Mouse (Mus musculus): Measurements from ENCODE around the gene Tnfrsf13b.

The Tnfrsf13b gene

DNA sequence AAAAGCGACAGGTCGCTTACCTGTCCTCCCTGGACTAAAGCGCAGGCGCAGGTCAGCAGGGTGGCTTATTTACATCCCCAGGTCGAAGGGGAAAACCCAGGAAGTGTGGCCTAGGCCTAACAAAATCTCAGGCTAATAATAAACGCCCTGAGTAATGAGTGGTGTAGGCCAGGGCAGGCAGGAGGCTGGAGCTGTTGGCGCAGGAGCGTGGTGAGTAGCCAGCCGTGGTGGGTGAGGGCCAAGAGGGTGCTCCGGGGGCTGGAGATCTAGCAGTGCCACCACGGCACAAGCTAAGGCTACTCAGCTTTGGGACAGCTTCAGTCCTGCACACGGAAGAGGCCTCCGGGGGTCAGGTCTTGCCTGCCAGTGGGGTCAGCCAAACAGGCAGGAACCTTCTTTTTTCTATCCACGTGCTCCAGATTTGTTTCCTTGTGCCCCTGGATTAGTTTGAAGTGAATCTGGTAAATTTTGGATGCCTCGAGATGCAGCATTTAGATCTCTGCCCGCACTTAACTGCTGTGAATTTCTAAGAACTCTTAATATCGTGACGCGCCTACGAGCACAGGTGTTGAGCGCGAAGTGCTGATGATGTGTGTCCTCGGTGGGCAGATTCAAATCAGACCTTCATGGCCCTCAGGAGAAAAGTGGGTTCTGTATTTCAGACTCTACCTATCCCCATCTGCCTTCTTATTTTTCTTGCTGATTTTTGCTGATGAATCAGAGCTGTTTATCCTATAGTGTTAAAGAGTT lies at the start of gene Tnfrsf13b:
Tnfrsf13b (plus strand) TSS at position 150 of the 750 bp plus-strand sequence.
- no peak for DNase-seq (ENCODE audit: low spot score in 2 of 2)

DNA sequence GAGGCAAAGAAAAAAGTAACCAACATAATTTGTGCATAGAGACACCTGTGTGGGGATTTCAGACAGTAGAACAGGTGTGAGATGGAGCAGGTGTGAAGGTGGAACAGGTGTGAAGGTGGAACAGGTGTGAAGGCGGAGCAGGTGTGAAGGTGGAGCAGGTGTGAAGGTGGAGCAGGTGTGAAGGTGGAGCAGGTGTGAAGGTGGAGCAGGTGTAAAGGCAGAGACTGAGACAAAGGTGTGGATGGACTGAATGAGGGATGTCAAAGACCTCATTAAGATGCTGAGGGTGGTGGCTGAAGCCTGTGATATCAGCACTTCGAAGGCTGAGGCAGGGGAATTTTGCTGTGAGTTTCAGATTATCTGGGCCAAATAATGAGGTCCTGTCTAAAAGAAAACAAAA lies 44.9 kb upstream of the Tnfrsf13b start:
- DNase-seq (ENCODE audit: low spot score in 2 of 2) = no peak

DNA sequence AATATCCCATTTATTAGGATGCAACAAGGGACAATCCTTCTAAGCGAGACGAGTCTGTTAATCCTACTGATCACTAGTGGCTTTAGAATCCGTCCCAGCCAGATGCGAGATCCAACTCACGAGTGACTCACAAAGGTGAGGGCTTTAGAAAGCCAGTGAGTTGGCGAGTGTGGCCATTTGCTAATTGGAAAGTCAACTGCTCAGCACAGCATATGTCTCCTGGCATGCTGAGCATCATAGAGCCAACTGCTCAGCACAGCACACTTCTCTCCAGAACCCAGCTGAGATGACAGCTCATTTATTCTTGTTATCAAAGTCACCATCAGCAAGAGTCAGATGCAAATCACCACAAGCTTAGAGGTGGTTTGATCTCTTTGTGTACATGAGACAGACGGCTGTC lies 36.4 kb upstream of the Tnfrsf13b start:
- no peak for DNase-seq (ENCODE audit: low spot score in 2 of 2)

DNA sequence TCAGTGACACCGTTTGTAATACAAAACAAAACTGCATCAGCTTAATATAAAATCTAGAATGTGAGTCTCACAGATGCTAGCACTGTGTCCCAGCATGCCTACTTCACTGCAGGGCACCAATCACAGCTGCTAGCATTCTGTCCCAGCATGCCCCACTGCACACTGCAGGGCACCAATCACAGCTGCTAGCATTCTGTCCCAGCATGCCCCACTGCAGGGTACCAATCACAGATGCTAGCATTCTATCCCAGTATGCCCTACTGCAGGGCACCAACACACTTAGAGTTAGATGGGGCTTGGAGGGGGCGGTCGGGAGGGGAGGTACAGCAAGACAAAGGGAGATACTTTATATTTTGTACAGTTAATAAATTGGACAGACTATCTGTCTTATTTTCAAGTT lies 35.4 kb upstream of the Tnfrsf13b start:
- DNase-seq (ENCODE audit: low spot score in 2 of 2) = no peak

DNA sequence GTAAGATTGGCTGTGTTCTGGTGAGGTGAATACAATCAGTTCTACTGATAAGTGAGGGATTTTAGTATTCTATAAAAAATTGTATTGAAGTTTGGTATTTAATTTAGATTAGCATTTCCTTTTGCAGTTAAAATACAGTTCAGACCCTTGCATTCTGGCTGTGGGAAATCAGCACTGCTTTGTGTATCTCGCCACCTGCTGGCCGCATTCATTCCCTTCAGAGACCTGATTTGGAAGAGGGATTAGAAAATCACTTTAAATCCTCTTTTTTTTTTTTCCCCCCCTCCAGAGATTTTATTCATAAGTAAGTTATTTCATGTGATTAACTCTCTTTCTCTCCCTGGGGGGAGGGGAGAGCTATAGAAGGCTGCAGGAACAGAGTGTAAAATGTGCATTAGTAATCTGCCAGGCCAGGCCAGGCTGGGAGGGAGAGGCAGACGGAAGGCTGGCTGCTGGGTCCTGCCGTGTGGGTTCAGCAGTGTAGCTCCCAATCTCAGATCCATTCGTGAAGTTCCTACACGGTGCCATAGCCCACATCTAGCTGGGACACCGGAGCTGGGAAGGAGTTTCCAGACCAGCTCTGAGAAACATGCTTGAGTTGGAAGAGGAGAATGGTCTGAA lies 34.8 kb upstream of the Tnfrsf13b start:
- DNase-seq (ENCODE audit: low spot score in 2 of 2) = peak; percentile 67 to 83

DNA sequence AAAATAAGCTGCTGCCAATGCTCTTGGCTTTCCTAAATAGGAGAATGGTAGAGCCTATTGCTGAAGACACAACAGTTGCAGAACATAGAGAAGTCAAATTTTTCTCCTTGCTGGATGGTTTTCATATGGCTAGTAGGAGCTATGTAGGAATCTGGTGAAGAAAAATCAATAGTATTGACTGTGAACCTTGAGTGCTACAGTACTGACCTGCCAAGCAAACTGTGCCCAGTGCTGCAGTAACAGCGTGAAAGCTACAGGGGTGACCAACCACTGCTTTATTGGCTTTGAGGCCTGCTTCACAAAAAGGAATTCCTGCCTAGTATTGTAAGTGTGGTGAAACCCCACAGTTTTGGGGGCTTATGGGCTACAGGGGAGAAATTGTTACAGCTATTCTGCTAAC lies 28.5 kb upstream of the Tnfrsf13b start:
- no peak for DNase-seq (ENCODE audit: low spot score in 2 of 2)

DNA sequence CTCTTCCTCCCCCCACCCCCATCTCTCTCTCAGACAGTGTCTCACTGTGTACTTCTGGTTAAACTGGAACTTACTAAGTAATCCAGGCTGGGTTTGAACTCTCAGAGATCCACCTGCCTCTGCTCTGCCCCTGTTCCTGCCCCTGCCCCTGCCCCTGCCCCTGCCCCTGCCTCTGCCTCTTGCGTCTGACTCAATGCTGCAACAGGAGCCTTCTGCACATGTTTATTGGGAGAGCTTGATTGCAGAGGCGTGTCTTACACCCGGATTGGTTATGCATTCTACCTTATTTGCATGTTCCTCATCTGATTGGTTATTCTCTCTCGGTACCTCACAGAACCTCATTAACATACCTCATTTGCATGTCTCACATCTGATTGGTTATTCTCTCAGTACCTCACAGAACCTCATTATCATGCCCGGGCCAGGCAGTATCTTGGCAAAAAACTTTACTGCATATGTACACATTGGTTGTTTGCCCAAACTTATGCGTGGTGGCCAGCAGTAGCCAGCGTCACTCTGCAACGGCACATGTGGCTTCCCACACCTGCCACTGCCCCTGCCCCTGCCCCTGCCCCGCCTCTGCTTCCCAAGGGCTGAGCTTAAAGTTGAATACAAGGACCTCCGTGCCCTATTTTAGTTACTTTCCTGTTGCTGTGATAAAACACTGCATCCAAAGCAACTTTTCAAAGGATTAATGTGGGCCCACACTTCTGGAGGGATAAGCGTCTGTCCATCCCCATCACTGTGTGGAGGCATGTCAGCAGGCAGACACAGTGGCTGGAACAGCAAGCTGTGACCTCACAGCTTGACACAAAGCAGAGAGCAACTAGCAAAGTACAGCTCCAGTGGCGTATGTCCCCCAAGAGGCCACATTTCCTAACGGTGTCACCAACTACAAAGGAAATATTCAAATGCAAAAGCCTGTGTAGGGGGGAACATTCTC lies 23.9 kb upstream of the Tnfrsf13b start:
- DNase-seq (ENCODE audit: low spot score in 2 of 2) = no peak

DNA sequence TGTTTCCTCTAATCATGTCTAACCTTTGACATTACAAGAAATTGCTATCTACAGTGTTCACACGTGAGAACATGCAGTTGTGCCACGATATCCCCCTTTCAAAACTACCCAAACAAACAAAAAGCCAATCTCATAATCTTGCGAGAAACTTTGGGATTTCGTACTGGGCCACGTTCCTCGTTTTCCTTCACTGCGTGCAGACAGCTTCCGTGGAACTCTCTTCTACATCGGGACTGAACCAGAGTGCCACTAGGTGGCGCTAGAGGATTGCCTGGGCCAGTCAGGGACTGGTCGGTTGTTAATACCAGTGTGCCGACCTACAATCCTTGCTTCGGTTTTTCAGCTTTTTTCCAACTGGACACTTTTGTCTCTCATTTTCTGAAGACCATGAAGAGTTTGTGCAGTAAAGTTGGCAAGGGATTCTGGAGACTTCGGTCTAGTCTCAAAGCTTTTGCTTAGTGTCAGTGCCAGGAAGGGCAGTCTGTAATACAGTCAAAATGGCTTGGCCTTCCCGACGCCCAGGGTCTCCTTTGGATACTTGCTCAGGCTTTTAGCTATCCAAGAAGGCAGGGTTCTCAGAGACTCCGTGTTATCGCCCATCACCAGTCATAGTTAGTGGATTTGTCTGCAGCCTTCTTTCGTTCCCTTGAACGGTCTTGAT lies 22.2 kb upstream of the Tnfrsf13b start:
- DNase-seq (ENCODE audit: low spot score in 2 of 2) = peak; percentile 83 to 88

DNA sequence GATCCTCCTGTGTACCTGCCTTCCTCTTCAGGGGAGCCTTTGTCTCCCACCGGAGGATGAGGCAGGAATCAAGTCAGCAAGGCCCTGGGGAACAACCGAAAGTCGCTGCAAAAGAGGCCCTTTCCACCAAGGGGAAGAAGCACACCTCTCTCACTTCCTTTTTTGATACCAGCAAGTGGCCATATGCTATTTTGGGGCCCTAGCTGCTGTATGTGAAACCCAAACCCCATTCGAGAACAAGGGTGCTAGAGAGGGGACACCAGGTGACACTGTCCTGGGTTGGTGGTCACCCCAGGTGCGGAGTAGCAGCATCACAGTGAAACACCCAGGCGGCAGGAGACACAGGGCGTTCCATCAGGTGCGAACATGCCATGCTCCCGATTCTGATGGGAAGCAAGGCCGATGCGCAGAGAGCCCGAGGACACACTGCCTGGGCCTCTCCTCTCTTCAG lies 17.6 kb upstream of the Tnfrsf13b start:
- no peak for DNase-seq (ENCODE audit: low spot score in 2 of 2)

DNA sequence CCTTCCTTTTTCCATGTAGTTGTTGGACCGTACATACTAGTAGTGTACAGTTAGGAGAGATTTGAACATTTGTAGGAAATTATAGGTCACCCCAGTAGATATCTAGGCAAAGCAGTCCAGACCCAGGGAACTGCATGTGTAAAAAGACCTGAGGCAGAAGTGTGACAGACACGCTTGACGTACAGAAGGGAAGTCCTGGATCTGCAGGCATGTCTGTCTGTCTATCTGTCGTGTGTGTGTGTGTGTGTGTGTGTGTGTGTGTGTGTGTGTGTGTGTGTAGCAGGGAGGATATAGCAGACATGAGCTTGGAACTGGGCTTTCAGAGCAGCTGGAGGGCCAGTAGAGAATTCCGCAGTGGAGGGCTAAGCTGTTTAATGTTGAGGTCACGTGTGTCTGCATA lies 16.8 kb upstream of the Tnfrsf13b start:
- no peak for DNase-seq (ENCODE audit: low spot score in 2 of 2)

DNA sequence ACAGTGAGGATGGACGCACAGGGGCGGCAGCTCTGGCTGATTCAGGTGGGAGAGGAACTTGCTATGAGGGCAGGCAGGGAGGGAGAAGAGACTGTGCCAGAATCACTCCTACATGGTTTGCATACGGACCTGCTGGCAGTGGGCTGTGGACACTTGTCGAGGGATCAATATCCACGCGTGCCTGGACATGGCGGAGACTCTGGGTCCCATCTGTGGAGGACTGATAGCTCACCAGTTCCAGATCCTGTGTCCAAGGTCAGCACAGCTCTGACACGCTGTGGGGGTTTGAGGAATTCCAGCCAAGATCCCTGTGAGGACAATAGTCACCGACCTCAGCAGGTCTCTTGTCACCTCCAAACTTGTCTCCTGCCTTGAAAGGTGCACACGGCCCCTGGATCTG lies 16.4 kb upstream of the Tnfrsf13b start:
- DNase-seq (ENCODE audit: low spot score in 2 of 2) = no peak

DNA sequence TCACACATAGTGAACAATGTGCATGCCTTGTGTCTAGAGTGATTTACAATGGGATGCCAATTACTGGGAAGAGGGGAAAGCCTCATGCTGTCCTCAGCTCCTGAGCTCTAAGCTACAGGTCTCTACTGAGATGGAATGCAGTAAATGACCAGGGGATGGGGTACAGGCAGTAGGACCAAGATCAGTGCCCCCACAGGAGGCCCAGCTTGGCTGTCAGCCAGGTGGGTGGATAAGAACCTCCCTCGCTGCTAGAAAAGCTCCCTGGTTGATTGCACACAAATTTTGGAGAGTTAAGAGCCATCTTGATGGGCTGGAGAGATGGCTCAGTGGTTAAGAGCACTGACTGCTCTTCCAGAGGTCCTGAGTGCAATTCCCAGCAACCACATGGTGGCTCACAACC lies 15.6 kb upstream of the Tnfrsf13b start:
- DNase-seq (ENCODE audit: low spot score in 2 of 2) = no peak

DNA sequence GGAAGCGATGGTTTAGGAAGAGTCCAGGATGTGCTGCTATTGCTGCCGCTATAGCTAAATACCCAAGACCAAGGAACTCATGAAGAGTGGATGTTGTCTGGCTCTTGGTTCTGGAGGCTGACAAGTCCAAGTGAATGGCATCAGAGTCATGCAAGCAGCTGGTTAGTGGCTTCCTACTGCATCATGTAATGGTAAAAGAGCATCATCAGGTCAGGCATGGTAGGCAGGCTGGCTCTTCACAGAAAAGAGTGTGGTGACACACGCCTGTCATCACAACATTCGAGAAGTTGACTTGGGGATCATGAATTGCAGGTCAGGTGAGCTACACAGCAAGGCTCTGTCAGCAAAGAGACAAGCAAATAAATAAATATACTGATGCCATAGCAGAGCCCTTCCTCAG lies 15.1 kb upstream of the Tnfrsf13b start:
- DNase-seq (ENCODE audit: low spot score in 2 of 2) = no peak

DNA sequence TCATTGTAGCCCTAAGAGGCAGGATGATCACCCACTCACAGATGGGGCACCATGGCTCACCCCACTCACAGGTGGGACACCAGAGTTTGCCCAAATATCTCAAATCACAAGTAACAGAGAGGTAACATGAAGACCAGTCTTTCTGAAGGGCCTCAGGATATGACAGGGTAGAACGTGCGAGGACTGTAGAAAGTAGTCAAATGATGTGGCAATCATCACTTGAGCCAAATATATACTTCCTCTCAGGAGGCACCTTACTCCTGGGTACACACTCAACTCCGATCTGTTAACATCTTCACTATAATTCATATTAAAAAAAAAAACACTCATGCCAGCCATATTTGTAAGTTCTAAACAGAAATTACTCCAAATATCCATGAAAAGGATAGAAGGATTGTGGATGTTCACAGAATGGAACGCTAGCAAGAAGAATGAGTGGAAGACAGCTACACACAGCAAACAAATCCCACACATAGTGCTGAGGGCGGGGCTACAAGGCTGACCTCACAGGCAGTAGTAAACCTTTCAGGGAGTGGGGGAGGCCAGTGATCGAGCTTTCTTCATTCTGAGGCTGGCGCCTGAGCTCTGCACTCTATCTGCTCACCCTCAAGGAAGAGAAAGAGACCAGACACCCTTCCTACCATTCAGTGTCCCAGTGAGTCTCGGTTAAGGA lies 14.1 kb upstream of the Tnfrsf13b start:
- no peak for DNase-seq (ENCODE audit: low spot score in 2 of 2)

DNA sequence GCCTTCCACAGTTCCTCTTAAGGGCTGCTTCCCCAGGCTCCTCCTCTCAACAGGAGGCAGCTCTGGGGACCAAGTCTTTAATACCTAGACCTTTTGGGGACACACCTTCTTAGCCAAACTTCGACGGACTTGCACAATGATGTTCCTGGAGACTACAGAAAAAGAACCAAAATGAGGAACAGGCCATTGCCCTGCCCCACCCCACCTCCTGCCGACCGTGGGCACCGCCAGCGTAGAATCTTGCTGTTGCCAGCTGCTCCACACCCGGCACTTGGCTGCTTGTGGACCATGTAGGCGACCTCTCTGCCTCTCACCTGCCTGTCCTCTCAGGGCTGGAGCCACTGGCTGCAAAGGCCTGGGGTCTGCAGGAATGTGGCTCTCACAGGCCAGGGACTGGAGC lies 10.3 kb upstream of the Tnfrsf13b start:
- no peak for DNase-seq (ENCODE audit: low spot score in 2 of 2)

DNA sequence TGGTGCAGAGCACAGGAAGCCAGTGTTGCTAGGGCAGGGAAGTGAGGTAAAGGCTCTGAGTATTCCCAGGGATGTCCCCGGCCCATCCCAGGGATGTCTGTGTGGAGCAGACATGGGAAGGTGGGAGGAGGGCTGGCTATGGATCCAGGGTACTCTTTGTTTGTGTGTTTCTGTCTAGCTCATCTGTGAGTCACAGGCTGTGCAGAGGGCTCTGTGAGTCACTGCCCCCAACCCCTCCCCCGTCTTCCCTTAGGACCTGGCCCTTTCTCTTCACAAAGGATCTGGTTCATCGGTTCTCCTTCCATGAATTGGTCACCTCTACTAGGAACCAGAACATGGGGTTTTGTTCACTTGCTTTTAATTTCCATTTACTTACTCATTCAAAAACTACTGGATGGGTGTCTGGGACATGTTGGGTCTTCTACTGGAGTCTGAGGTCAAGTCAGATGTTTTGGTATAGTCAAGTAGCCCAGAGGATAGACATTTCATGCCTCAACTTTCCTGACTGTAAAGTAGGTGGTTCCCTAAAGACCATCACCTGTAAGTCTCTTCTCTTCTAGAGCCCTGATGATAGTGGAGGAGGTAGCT lies 6.5 kb upstream of the Tnfrsf13b start:
- DNase-seq (ENCODE audit: low spot score in 2 of 2) = no peak

DNA sequence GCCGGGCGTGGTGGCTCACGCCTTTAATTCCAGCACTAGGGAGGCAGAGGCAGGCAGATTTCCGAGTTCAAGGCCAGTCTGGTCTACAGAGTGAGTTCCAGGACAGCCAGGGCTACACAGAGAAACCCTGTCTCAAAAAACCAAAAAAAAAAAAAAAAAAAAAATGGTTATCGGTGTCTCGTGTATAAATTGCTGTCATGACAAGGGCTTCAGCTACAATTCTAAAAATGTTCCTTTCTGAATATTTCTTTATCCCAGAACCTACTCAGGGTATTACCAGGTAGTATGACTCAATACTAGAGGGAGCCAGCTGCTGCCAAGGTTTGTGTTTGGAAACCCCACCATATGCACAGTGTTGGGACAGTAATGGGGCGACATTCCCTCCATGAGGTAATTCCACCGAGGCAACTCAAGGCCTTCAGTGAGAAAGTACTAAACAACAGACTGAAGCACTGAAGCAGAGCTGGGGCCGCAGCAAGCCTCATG lies 4.2 kb upstream of the Tnfrsf13b start:
- no peak for DNase-seq (ENCODE audit: low spot score in 2 of 2)

DNA sequence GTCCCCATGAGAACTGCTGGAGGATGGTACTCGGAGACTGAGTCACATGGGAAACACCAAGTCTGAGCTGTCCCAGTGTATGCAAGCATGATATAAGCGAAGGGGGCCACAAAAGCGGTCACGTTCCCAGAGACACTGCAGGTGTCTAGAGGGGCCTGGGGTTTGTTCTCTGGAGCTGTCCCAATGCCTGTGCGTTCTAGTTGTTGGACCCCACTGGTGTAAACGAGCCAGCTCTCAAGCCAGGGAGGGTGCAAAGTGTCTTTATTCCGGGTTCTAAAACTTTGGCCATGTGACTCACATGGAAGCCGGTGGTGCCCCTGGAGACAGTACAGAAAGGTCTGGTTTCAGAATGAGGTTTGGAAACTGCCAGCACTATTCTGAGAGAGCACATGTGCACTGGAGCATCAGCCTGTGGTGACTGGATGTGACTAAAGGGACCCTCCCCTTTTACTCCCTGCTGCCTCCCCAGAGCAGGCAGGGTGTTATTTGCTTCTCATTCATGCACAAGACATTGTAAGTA lies 3.7 kb upstream of the Tnfrsf13b start:
- no peak for DNase-seq (ENCODE audit: low spot score in 2 of 2)

DNA sequence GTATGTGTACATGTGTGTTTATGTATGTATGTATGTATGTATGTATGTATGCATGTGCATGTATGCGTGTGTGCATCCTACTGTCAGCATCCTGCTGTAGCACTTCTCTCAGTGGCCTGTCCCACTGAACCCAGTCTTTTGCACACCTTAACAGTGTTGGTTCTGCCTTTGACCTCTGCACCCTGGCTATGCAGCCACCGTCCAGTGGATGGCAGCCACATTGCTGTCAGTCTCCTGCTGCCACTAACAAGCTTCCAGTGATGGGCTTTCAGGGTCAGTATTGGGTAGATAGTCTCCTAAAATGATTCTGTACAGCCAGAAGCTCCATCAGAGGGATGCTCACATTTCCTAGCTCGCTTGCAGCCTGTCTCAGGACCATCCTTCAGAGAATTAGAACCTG lies 2.7 kb upstream of the Tnfrsf13b start:
- DNase-seq (ENCODE audit: low spot score in 2 of 2) = no peak

DNA sequence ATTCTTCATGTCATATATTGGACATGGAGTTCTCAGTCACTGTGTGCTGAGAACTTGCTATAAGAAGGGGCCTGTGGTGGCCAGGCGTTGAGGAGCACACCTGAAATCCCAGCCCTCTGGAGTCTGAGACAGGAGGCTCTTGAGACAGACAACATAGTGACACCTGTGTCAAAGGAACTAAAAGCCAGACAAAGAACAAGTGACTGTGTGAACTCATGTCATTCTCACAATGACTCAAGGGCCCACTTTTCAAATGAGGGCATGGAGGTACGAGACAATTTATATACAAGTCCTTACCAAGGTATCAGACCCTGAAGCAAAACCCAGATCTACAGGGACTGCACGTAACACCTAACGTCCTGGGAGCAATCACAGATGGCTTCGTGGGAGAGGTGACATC lies 585 bp upstream of the Tnfrsf13b start:
- no peak for DNase-seq (ENCODE audit: low spot score in 2 of 2)
